Mouse (Mus musculus): Measurements from ENCODE around the gene Pick1.

DNA sequence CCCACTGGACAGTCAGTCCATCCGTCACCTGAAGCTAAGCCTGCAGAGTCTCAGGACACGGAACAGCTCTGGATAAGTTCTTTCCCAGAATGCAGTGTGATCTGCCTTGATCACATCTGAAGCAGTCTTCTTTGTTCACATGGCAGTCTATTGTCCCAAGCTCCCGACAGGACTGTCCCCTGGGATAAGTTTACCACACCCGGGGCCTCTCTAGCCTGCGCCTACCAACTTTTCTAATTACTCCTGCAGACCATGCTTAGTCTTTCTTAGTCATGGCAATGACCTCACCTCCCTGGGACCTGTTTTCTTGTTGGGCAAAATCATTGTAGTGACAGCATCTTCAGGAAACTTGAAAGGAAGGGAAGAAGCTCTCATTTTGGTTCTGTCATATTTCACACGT, 9.1 kb downstream of the Pick1 start:
- TF ChIP-seq CTCF (IDR thresholded peaks at IDR 0.05; ENCODE audit: extremely low read depth, insufficient read depth, low read length) = no peak
- TF ChIP-seq POLR2A (IDR thresholded peaks at IDR 0.05; ENCODE audit: extremely low read depth, insufficient read depth, low read length) = no peak
